Mouse (Mus musculus) left cerebral cortex, postnatal 36 days (tissue): ENCODE results near the gene Gnpat. TPM values are rescaled to one million over a fixed set of nuclear protein-coding genes. Genes with fewer than 3 reads are reported as not detected.
"Not testable (repeated sequence)": the region's sequence is repeated elsewhere in the genome, so short reads cannot be mapped to it uniquely, and the experiment has no call there.

Experiments
- DNase-seq, 2 experiments: peaks; one replicate each; pipeline ENCODE4 v3.0.0; 2021 to 2022; ENCODE audit warnings: low spot score in 2 of 2, mixed read lengths in 1 of 2
- intact Hi-C: fragments of 180-260 bp; cut with DNase I; formaldehyde crosslinking; loops from one replicate; pipeline ENCODE4 v1.15.1; 2025
- total RNA-seq, 2 experiments: library from RNA; stranded (reverse); gene quantifications; 2 replicates each; pipeline ENCODE4 v1.2.3; 2021

Gnpat gene
- total RNA-seq, 2 experiments from 2014 or later = 47.4 to 57.8 TPM

- no peak for DNase-seq
- intact Hi-C loops = no loop called here
These were observed 21.9 kb upstream of the Gnpat start for GRCm38 (mm10) chr8:124840900-124841299.

- DNase-seq = no peak
- intact Hi-C loops = no loop called here
These were observed 21.1 kb upstream of the Gnpat start for GRCm38 (mm10) chr8:124841775-124842174.

GRCm38 (mm10) chr8:124842929-124843328 is 19.9 kb upstream of the Gnpat start:
- intact Hi-C loops, DNase-seq: not testable (repeated sequence)

GRCm38 (mm10) chr8:124845131-124845530 is 17.7 kb upstream of the Gnpat start:
- intact Hi-C loops = no loop called here

GRCm38 (mm10) chr8:124845573-124845972 is 17.3 kb upstream of the Gnpat start:
- intact Hi-C loops = no loop called here
- DNase-seq = no peak

More at GRCm38 (mm10) chr8:124845131-124845530, 17.7 kb upstream of the Gnpat start:
- DNase-seq = no peak

- intact Hi-C loops = no loop called here
- DNase-seq = no peak
These were observed 9.3 kb upstream of the Gnpat start for GRCm38 (mm10) chr8:124853511-124853910.

GRCm38 (mm10) chr8:124859466-124859865 is 3.4 kb upstream of the Gnpat start:
- DNase-seq = no peak
- intact Hi-C loops = no loop called here

- intact Hi-C loops = no loop called here
These were observed 2.6 kb upstream of the Gnpat start for GRCm38 (mm10) chr8:124860188-124860587.

GRCm38 (mm10) chr8:124863163-124863677 is 387 bp downstream of the Gnpat start:
- intact Hi-C loops = no loop called here
- no peak for DNase-seq

More at GRCm38 (mm10) chr8:124860188-124860587, 2.6 kb upstream of the Gnpat start:
- no peak for DNase-seq

GRCm38 (mm10) chr8:124863729-124864128 is 896 bp downstream of the Gnpat start:
- intact Hi-C loops = no loop called here
- no peak for DNase-seq

- intact Hi-C loops = no loop called here
- DNase-seq = no peak
These were observed 3.8 kb downstream of the Gnpat start for GRCm38 (mm10) chr8:124866669-124867068.

- DNase-seq = no peak
- intact Hi-C loops = no loop called here
These were observed 4.3 kb downstream of the Gnpat start for GRCm38 (mm10) chr8:124867126-124867525.

GRCm38 (mm10) chr8:124869708-124870107 is 6.9 kb downstream of the Gnpat start:
- no peak for DNase-seq
- intact Hi-C loops = no loop called here

- intact Hi-C loops = no loop called here
These were observed 8.6 kb downstream of the Gnpat start for GRCm38 (mm10) chr8:124871474-124871873.

GRCm38 (mm10) chr8:124872081-124872480 is 9.2 kb downstream of the Gnpat start:
- no peak for DNase-seq

More at GRCm38 (mm10) chr8:124871474-124871873, 8.6 kb downstream of the Gnpat start:
- no peak for DNase-seq

GRCm38 (mm10) chr8:124872690-124873089 is 9.9 kb downstream of the Gnpat start:
- intact Hi-C loops = no loop called here
- no peak for DNase-seq

More at GRCm38 (mm10) chr8:124872081-124872480, 9.2 kb downstream of the Gnpat start:
- intact Hi-C loops = no loop called here

GRCm38 (mm10) chr8:124878141-124878540 is 15.3 kb downstream of the Gnpat start:
- DNase-seq = no peak
- intact Hi-C loops = no loop called here

GRCm38 (mm10) chr8:124878946-124879526 is 16.2 kb downstream of the Gnpat start:
- no peak for DNase-seq
- intact Hi-C loops = no loop called here

GRCm38 (mm10) chr8:124888385-124888784 is 25.6 kb downstream of the Gnpat start:
- no peak for DNase-seq
- intact Hi-C loops = no loop called here

GRCm38 (mm10) chr8:124892596-124892995 is 29.8 kb downstream of the Gnpat start:
- intact Hi-C loops = no loop called here

GRCm38 (mm10) chr8:124896010-124896631 is 33.3 kb downstream of the Gnpat start:
- DNase-seq = no peak
- intact Hi-C loops = loop anchor here (1.0 to 5.0 kb wide), 3 partner anchors 53 to 146 kb away; partner anchors contain the start of genes Egln1 and Tsnax

More at GRCm38 (mm10) chr8:124892596-124892995, 29.8 kb downstream of the Gnpat start:
- no peak for DNase-seq
